Mouse (Mus musculus): ENCODE measurements around the gene Rtp3.
A peak's percentile ranks its signal among the peaks of the same experiment; 100 is the strongest.

- TF ChIP-seq POLR2A (IDR thresholded peaks at IDR 0.05; ENCODE audit: insufficient read depth, low read length): no peak
- TF ChIP-seq EP300 (IDR thresholded peaks at IDR 0.05; ENCODE audit: insufficient read depth, low read depth, low read length): 0 out of 2 replicates have a peak, but pooled peaks have one; percentile 11
- peak; percentile 67 for TF ChIP-seq CTCF (IDR thresholded peaks at IDR 0.05; ENCODE audit: low read depth, low read length)
These were observed 36.6 kb downstream of the Rtp3 start for GRCm38 (mm10) chr9:110953550-110954461.

Measured in ES-Bruce4 (cell line).